Mouse (Mus musculus): ENCODE measurements around the gene Sgsm3.
A peak's percentile ranks its signal among the peaks of the same experiment; 100 is the strongest.
"Not testable (repeated sequence)": the region's sequence is repeated elsewhere in the genome, so short reads cannot be mapped to it uniquely, and the experiment has no call there.

The Sgsm3 gene

GRCm38 (mm10) chr15:80977620-80978334, at the start of gene Sgsm3:
TSS of gene Sgsm3 (plus strand) at chr15:80977765.
- peak; percentile 88 for DNase-seq

GRCm38 (mm10) chr15:80928811-80929355, 48.7 kb upstream of the Sgsm3 start:
- no peak for DNase-seq

- DNase-seq = no peak
These were observed 47.5 kb upstream of the Sgsm3 start for GRCm38 (mm10) chr15:80930048-80930571.

- not testable (repeated sequence) for DNase-seq
These were observed 46.8 kb upstream of the Sgsm3 start for GRCm38 (mm10) chr15:80930676-80931320.

- DNase-seq = no peak
These were observed 46.1 kb upstream of the Sgsm3 start for GRCm38 (mm10) chr15:80931345-80931960.

GRCm38 (mm10) chr15:80934841-80935240, 42.7 kb upstream of the Sgsm3 start:
- no peak for DNase-seq

- no peak for DNase-seq
These were observed 40.9 kb upstream of the Sgsm3 start for GRCm38 (mm10) chr15:80936686-80937085.

GRCm38 (mm10) chr15:80938615-80939014, 39.0 kb upstream of the Sgsm3 start:
- no peak for DNase-seq

- no peak for DNase-seq
These were observed 38.2 kb upstream of the Sgsm3 start for GRCm38 (mm10) chr15:80939401-80939800.

- DNase-seq = no peak
These were observed 36.0 kb upstream of the Sgsm3 start for GRCm38 (mm10) chr15:80941468-80942040.

- no peak for DNase-seq
These were observed 31.7 kb upstream of the Sgsm3 start for GRCm38 (mm10) chr15:80945851-80946250.

GRCm38 (mm10) chr15:80948145-80949135, 29.1 kb upstream of the Sgsm3 start, which contains the start of gene Adsl:
TSS of gene Adsl (plus strand) at chr15:80948490.
- peak; percentile 84 for DNase-seq

GRCm38 (mm10) chr15:80949431-80949830, 28.1 kb upstream of the Sgsm3 start:
- DNase-seq = no peak

- DNase-seq = no peak
These were observed 27.5 kb upstream of the Sgsm3 start for GRCm38 (mm10) chr15:80950055-80950454.

- no peak for DNase-seq
These were observed 23.6 kb upstream of the Sgsm3 start for GRCm38 (mm10) chr15:80953971-80954370.

- DNase-seq = no peak
These were observed 22.7 kb upstream of the Sgsm3 start for GRCm38 (mm10) chr15:80954861-80955260.

GRCm38 (mm10) chr15:80955836-80956438, 21.6 kb upstream of the Sgsm3 start:
- no peak for DNase-seq

GRCm38 (mm10) chr15:80969371-80969770, 8.2 kb upstream of the Sgsm3 start:
- no peak for DNase-seq

- DNase-seq = no peak
These were observed 3.3 kb upstream of the Sgsm3 start for GRCm38 (mm10) chr15:80974311-80974710.

- no peak for DNase-seq
These were observed 1.9 kb upstream of the Sgsm3 start for GRCm38 (mm10) chr15:80975666-80976065.

GRCm38 (mm10) chr15:80979611-80980010, 2.0 kb downstream of the Sgsm3 start:
- DNase-seq = no peak

All from cerebellum, adult 8-10 months (tissue).